Mouse (Mus musculus): ENCODE measurements around the gene Ccnt2. TPM values are rescaled to one million over a fixed set of nuclear protein-coding genes. Genes with fewer than 3 reads are reported as not detected.

The Ccnt2 gene
- polyA plus RNA-seq, 1 experiment from 2014 or later = 17.7 TPM

DNA sequence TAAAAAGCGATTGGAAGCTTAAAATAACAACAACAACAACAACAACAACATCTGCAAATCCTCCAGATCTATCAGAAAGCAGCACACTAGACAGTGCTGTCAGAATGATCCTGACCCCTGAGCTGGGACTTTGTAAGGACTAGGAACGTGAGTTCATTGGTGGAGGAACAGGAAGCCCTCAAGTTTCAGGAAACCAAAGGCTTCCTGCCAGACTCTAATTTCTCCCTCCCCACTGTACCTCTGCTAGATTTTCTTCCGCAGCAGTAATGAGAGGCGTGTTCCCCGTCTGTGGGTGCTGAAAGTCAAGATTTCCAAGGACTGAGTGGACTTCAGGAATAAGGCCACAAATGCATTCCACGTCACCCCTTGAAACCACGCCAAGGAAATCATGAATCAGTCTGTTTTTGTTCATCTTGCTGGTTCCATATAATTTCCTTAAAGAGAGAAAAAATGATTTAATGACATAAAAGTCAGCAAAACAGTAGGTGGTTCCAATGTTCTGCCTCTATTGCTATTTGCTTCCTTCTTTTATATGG lies 76.2 kb downstream of the Ccnt2 start:
- Histone ChIP-seq H3K9me3 (ENCODE audit: control insufficient read depth) (0 out of 2 replicates have a peak, but pooled peaks cover 6% of the 10 kb centered on the region), H3K27me3 (replicated peaks; ENCODE audit: control insufficient read depth, insufficient read depth, low read length) (no peaks in the 10 kb centered on the region), H3K4me3 (ENCODE audit: low read depth, low read length) (no peak overlapping the region), H3K27ac (ENCODE audit: low read depth, low read length) (no peak overlapping the region), H3K9ac (ENCODE audit: low read depth, low read length) (no peak overlapping the region), H3K4me1 (replicated peaks; ENCODE audit: control insufficient read depth, insufficient read depth, low read length) (no peaks in the 10 kb centered on the region), H3K36me3 (ENCODE audit: control insufficient read depth, insufficient read depth) (no peaks in the 10 kb centered on the region), H3K4me2 (replicated peaks; ENCODE audit: low read depth) (no peak overlapping the region)
- ATAC-seq = no peak
- no peak for TF ChIP-seq CTCF (IDR thresholded peaks at IDR 0.05; ENCODE audit: low read depth)
- WGBS = 74% methylated on average over 7 of the region's 7 CpGs

GRCm38 (mm10) chr1:127854486-127855222 lies 80.7 kb downstream of the Ccnt2 start, which contains the start of gene Map3k19:
Map3k19 (minus strand) TSS chr1:127855031.
- no peaks in the 10 kb centered on the region for H3K4me1 ChIP-seq (replicated peaks; ENCODE audit: control insufficient read depth, insufficient read depth, low read length)
- TF ChIP-seq CTCF (IDR thresholded peaks at IDR 0.05; ENCODE audit: low read depth) = no peak
- H3K27ac ChIP-seq (ENCODE audit: low read depth, low read length) = no peak within 1 kb of the TSS
- H3K9ac ChIP-seq (ENCODE audit: low read depth, low read length) = no peak within 1 kb of the TSS
- no peak within 1 kb of the TSS for H3K4me3 ChIP-seq (ENCODE audit: low read depth, low read length)
- H3K27me3 ChIP-seq (replicated peaks; ENCODE audit: control insufficient read depth, insufficient read depth, low read length) = no peaks in the 10 kb centered on the region
- H3K36me3 ChIP-seq (ENCODE audit: control insufficient read depth, insufficient read depth) = no peaks in the 10 kb centered on the region
- ATAC-seq = no peak
- 0 out of 2 replicates have a peak, but pooled peaks cover 6% of the 10 kb centered on the region for H3K9me3 ChIP-seq (ENCODE audit: control insufficient read depth)
- no peak within 1 kb of the TSS for H3K4me2 ChIP-seq (replicated peaks; ENCODE audit: low read depth)
- WGBS = 73% methylated on average over 14 of the region's 14 CpGs

Other genes starting within 250 kb of the Ccnt2 start
- 0.26 and 0.44 TPM in 2 replicates for gene Tmem163, start 94.6 kb upstream of the Ccnt2 start, polyA plus RNA-seq (2015; fragmentation: Nextera tagmentation; extraction: Ambion mirVana)
- not detected in 2 replicates for gene Acmsd, start 44.8 kb upstream of the Ccnt2 start, polyA plus RNA-seq (2015; fragmentation: Nextera tagmentation; extraction: Ambion mirVana)
- gene Map3k19, start 80.9 kb downstream of the Ccnt2 start, polyA plus RNA-seq (2015; fragmentation: Nextera tagmentation; extraction: Ambion mirVana) = not detected in 2 replicates
- 12.5 and 13.0 TPM in 2 replicates for gene Rab3gap1, start 94.6 kb downstream of the Ccnt2 start, polyA plus RNA-seq (2015; fragmentation: Nextera tagmentation; extraction: Ambion mirVana)